Mouse (Mus musculus): ENCODE results near the gene Gm3453. TPM values are rescaled to one million over a fixed set of nuclear protein-coding genes. Genes with fewer than 3 reads are reported as not detected.

The Gm3453 gene
- not detected for polyA plus RNA-seq (2014; fragmentation: Illumina TruSeq; extraction: RNeasy Lipid Tissue Mini Kit (QIAGEN cat#74804); ENCODE audit: low read depth, low replicate concordance)

DNA sequence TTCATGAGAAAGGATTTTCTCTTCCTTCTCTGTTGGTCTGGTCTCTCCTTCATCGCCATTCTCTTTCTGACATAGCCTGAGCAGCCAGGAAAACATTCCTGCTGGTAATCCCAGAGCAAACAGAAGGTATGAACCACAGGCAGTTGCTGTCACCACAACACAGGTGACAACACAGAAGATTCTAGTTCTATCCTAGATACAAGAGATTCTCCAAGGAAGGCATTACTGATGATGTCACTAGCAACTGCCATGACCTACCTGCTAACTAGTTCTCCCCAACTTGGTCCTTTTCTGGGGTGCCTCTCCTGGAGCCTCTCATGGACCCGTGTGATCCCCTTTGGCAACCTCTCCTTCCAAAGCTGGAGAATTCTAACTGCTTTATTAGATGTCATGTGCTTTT is at the start of gene Gm3453:
Gm3453 (minus strand) TSS at position 101 of the 400 bp plus-strand sequence.

DNA sequence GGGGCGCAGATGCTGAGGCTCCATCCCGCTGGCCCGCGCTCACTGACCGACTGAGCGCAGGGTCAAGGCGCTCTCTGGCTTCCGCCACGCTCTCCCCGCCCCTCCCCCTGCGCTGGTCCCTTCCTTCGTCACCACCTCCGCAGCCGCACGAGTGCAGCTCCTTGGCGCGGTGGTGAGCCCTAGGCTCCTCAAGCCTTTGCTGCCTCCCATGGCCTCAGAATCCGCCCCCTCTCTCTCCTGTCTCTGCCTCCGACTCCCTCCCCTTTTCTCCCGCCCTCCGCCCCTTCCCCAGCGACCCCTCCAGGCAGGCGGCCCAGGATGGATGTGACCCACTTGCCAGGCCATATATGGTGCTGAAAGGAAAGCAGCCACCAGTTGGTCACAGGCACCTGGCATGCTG is 17.3 kb downstream of the Gm3453 start, which contains the start of gene Gm3248:
Gm3248 (minus strand) TSS at position 111 of the 400 bp plus-strand sequence.

Other genes starting within 250 kb of the Gm3453 start
- gene Gm3373, start 237.6 kb downstream of the Gm3453 start, polyA plus RNA-seq (2014; fragmentation: Illumina TruSeq; extraction: RNeasy Lipid Tissue Mini Kit (QIAGEN cat#74804); ENCODE audit: low read depth, low replicate concordance): 0.60 TPM
- gene Gm3383, start 171.2 kb downstream of the Gm3453 start, polyA plus RNA-seq (2014; fragmentation: Illumina TruSeq; extraction: RNeasy Lipid Tissue Mini Kit (QIAGEN cat#74804); ENCODE audit: low read depth, low replicate concordance): 0.79 TPM
- not detected for gene Gm3424, start 148.8 kb downstream of the Gm3453 start, polyA plus RNA-seq (2014; fragmentation: Illumina TruSeq; extraction: RNeasy Lipid Tissue Mini Kit (QIAGEN cat#74804); ENCODE audit: low read depth, low replicate concordance)
- gene Gm8237, start 98.8 kb downstream of the Gm3453 start, polyA plus RNA-seq (2014; fragmentation: Illumina TruSeq; extraction: RNeasy Lipid Tissue Mini Kit (QIAGEN cat#74804); ENCODE audit: low read depth, low replicate concordance): not detected
- gene Gm3248, start 17.4 kb downstream of the Gm3453 start, polyA plus RNA-seq (2014; fragmentation: Illumina TruSeq; extraction: RNeasy Lipid Tissue Mini Kit (QIAGEN cat#74804); ENCODE audit: low read depth, low replicate concordance): 0.54 TPM
- not detected for gene Gm6337, start 79.1 kb upstream of the Gm3453 start, polyA plus RNA-seq (2014; fragmentation: Illumina TruSeq; extraction: RNeasy Lipid Tissue Mini Kit (QIAGEN cat#74804); ENCODE audit: low read depth, low replicate concordance)
- gene Gm8206, start 114.8 kb upstream of the Gm3453 start, polyA plus RNA-seq (2014; fragmentation: Illumina TruSeq; extraction: RNeasy Lipid Tissue Mini Kit (QIAGEN cat#74804); ENCODE audit: low read depth, low replicate concordance): not detected
- 2.5 TPM for gene Gm3468, start 129.5 kb upstream of the Gm3453 start, polyA plus RNA-seq (2014; fragmentation: Illumina TruSeq; extraction: RNeasy Lipid Tissue Mini Kit (QIAGEN cat#74804); ENCODE audit: low read depth, low replicate concordance)
- gene Gm3476, start 146.7 kb upstream of the Gm3453 start, polyA plus RNA-seq (2014; fragmentation: Illumina TruSeq; extraction: RNeasy Lipid Tissue Mini Kit (QIAGEN cat#74804); ENCODE audit: low read depth, low replicate concordance): not detected
- gene Gm21560, start 240.2 kb upstream of the Gm3453 start, polyA plus RNA-seq (2014; fragmentation: Illumina TruSeq; extraction: RNeasy Lipid Tissue Mini Kit (QIAGEN cat#74804); ENCODE audit: low read depth, low replicate concordance): not detected